Mouse (Mus musculus): ENCODE measurements around the gene Sclt1.

The Sclt1 gene

GRCm38 (mm10) chr3:41586917-41587316 lies 155.4 kb downstream of the Sclt1 start:
- DNase-seq (ENCODE audit: low spot score in 2 of 2) = no peak

GRCm38 (mm10) chr3:41586330-41586729 lies 156.0 kb downstream of the Sclt1 start:
- no peak for DNase-seq (ENCODE audit: low spot score in 2 of 2)

- no peak for DNase-seq (ENCODE audit: low spot score in 2 of 2)
These were observed 156.8 kb downstream of the Sclt1 start for GRCm38 (mm10) chr3:41585548-41585947.

- no peak for DNase-seq (ENCODE audit: low spot score in 2 of 2)
These were observed 158.7 kb downstream of the Sclt1 start for GRCm38 (mm10) chr3:41583621-41584020.

- DNase-seq (ENCODE audit: low spot score in 2 of 2) = no peak
These were observed 159.2 kb downstream of the Sclt1 start for GRCm38 (mm10) chr3:41583092-41583491.

GRCm38 (mm10) chr3:41582256-41582655 lies 160.1 kb downstream of the Sclt1 start:
- DNase-seq (ENCODE audit: low spot score in 2 of 2) = no peak

- DNase-seq (ENCODE audit: low spot score in 2 of 2) = no peak
These were observed 160.9 kb downstream of the Sclt1 start for GRCm38 (mm10) chr3:41581436-41581835.

- DNase-seq (ENCODE audit: low spot score in 2 of 2) = no peak
These were observed 161.7 kb downstream of the Sclt1 start for GRCm38 (mm10) chr3:41580401-41581323.

GRCm38 (mm10) chr3:41579873-41580272 lies 162.4 kb downstream of the Sclt1 start:
- no peak for DNase-seq (ENCODE audit: low spot score in 2 of 2)

- no peak for DNase-seq (ENCODE audit: low spot score in 2 of 2)
These were observed 165.1 kb downstream of the Sclt1 start for GRCm38 (mm10) chr3:41577240-41577639.

Data from right cerebral cortex, postnatal 36 days (tissue).